Mouse (Mus musculus) CD8-positive naive resting alpha-beta T cell, adult 2 months (primary cell): Measurements from ENCODE around the gene 4930524N10Rik.

ENCODE experiments used
- DNase-seq, 2 experiments: peaks; one replicate each; pipeline ENCODE4 v3.0.0; 2022; ENCODE audit warnings: low read depth in 2 of 2, low spot score in 2 of 2

Gene 4930524N10Rik

DNA sequence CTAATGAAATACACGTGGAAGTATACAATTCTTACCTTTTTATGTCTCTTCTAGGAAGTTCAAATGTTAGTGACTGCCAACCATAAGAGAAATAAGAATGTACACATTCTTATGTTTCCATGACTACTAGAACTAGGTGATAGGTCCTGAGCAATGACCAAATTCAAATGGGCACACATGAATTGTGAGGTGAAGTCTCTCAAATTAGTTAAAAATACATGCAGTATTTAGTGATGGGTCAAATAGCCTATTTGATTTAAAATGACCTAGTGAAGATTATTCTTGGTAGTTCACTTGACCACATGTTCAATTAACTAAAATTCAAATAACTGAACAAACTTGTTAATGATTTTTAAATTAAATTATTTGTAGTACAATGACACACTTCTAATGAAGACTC lies at the start of gene 4930524N10Rik:
Gene 4930524N10Rik, minus strand, starts transcription at position 101 of the 400 bp plus-strand sequence.
- no peak for DNase-seq

DNA sequence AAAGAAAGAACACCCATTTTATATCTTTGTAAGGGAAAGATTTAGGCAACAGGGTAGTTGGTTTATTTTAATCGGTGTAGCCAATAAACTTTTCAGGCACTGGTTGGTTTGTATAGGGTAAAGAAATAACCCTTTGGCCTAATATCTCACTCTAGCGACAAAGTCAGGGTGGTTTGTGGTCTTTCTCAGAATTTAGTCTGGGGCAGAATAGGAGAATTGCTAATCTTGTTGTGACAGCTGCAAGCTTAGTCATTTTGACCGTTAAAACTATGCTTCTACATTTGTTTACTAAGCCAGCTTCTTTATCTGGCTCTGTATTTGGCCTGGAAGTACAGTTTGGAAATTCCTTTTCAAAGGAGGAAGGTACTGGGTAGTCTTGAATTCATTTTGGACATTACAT lies 6.8 kb upstream of the 4930524N10Rik start:
- DNase-seq, result no peak

DNA sequence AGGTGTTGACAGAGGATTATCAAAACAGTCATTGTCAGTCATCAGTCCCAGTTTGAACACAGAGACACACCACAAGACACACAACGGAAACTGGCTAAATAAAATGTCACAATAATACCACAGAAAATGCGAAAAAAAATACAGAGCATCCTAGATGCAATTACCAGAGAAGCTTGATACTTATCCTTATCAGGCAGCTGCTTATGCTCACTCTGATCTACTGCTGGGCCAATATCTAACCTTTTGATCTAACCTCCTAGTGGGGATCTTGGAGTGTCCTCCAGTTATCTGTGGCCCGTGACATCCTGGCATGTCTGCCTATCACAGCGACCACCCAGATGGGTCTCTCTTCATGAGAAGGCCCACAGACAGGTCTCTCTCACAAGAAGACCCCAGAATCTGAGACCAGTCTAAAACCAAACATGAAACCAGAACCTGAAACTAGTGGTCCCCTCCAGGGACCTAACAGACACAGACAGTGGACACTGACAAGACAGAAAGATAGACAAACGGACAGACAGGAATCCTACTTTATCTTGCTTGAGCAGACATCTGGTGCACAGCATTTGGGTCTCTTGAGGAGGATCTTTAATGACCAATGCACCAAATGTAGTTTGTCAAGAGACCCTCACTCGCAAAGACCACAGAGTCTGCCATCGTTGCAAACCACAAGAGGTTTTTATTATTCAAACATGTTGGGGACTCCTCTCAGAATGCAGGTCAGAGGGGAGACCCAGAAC lies 6.3 kb upstream of the 4930524N10Rik start:
- DNase-seq, result no peak

DNA sequence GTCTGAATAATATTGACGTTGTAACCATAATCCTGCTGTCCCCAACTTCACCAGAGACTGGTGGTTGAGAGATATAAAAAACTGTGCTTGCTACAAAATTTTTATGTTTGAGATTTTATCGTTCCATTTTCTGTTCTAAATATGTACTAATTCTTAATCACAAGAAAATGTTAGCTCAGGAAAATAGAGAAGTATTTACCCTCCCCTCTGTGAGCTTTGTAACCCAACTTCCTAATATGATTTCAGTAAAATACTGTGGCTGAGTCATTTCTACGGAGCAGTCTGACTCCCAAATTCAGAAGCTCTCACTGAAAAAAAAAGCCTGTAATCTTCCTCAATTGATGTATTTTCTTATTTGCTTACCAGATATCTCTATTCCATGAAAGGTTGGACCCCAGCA lies 4.7 kb upstream of the 4930524N10Rik start:
- no peak for DNase-seq
